Mouse (Mus musculus) kidney, adult 11 months (tissue): ENCODE data around the gene Dbil5.
"Not testable (repeated sequence)": the region's sequence is repeated elsewhere in the genome, so short reads cannot be mapped to it uniquely, and the experiment has no call there.

Source experiments
- DNase-seq: peaks from one replicate; pipeline ENCODE4 v3.0.0; 2022

Dbil5 gene

GRCm38 (mm10) chr11:76217390-76217800, at the start of gene Dbil5, which contains the start of gene Gemin4:
Gene Dbil5, plus strand, starts transcription at chr11:76217608.
Gene Gemin4, minus strand, starts transcription at chr11:76217664.
- DNase-seq, result peak; percentile 96

DNA sequence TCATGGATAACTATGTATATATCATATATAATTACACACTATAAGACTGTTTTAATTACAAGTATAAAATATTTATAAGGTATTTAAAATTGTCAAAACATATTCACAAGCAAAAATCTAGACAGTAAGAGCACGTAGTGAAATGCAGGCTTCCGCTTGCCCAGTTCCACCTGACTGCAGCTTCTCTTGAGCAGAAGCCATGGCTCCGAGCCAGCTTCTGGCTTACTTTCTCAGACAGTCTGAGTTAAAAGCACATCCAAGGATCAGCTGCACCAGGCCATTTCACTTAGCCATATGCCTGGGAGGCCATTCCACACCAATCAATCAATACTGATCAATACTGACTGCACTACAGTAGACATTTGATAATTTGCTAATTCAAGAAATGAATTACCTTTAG, 48.4 kb upstream of the Dbil5 start:
- peak; percentile 62 for DNase-seq

GRCm38 (mm10) chr11:76170207-76170606, 47.2 kb upstream of the Dbil5 start:
- no peak for DNase-seq

- DNase-seq, result peak; percentile 45
Observed at GRCm38 (mm10) chr11:76178726-76179494, 38.5 kb upstream of the Dbil5 start.

DNA sequence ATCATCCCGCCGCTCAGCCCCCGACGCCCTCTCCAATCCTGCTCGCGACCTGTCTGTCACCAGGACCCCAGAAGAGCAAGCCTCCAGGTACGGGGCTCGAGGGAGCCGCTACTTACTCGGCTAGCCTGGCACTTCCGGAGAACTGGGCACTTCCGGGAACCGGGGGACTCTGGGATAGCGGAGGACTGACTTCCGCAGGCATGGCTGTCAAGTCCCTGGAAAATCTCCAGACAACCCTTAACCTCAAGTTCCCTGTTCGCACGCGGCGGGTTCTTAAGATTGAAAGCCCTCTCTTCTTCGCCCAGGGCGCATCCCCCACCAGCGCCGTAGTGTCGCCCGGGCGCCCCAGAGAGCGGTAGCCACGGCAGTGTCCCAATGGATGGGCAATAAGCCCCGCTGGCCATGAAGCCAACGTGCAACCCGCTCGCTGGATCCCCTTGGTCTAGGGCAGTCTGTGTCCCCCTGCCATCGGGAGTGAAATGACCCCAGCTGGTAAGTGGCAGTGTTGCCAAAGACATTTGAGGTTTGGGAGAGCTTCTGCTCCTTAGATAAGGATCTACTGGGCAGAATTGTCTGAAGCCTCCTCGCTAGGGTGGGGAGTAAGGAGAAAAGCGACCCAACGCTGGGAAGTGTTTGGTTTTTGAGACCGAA, 37.8 kb upstream of the Dbil5 start, which contains the start of the genes Vps53 and Fam57a:
Gene Vps53, minus strand, starts transcription at position 153 of the 651 bp plus-strand sequence.
Gene Fam57a, plus strand, starts transcription at position 177 of the 651 bp plus-strand sequence.
- DNase-seq, result peak; percentile 92

- no peak for DNase-seq
Observed at GRCm38 (mm10) chr11:76180146-76180540, 37.3 kb upstream of the Dbil5 start.

GRCm38 (mm10) chr11:76183745-76184144, 33.7 kb upstream of the Dbil5 start:
- no peak for DNase-seq

DNA sequence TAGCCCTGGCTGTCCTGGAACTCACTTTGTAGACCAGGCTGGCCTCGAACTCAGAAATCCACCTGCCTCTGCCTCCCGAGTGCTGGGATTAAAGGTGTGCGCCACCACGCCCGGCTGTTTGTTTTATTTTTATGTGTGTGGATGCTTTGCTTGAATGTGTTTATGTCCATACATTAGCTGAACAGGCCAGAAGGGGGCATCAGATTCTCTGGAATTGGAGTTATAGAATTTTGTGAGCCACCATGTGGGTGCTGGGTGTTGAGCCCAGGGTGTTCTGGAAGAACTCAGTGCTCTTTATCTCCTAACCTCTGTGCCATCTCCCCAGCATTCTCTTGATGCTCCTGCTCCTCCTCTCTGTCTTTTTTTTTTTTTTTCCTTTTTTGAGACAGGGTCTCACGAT, 30.5 kb upstream of the Dbil5 start:
- DNase-seq, result no peak

DNA sequence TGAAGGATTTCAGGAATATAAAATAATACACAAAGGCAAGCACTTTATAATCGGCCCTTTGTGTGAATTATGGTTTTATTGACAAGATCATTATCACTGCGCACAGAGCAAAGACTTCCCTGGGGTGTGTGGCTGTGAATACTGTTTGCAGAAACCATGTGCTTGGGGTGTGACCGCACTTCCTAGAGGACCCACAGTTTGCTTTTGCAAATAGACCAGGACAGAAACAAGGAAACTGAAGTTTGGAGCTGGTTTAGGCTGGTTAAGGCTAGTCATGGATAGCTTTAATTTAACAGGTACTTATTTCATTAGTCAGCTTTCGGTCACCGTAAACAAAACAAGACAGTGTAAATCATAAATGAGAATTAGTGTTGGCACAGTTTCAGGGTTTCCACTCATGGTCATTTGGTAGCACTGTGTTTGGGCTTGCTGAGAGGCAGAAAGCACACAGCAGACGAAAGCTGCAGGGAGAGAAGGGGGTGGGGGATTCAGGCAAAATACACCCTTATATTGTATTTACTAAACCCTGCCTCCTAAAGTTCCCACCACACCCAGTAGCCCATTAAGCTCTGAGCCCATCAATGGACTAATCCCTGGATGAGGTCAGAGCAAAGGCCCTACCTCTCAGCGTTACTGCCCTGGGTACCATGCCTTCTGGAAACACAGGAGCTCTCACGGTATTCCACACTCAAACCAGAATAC, 21.0 kb upstream of the Dbil5 start:
- no peak for DNase-seq

DNA sequence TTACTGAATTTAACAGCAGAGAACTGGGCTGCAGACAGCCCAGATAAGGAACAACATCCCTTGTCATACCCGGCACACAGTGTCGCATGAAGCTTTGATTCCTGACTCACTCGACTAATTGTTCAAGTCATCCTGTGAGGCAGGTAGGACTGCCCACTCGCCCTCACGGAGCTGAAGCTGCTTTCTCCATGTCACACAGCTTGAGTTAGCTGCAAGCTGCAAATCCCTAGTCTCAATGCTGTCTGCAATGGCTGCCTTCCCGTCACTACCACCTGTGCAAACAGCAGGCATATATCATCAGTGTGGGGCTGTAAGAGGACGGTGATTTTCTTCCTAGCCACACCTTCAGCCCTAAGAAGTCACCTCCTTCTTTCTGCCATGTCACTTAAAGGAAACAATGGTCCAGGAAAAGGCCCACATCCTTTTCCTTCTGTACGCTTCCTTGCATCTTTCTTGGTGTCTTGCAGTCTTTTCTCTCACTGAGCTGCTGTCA, 20.4 kb upstream of the Dbil5 start:
- DNase-seq, result no peak

- DNase-seq, result peak; percentile 82
Observed at GRCm38 (mm10) chr11:76201761-76202674, 15.4 kb upstream of the Dbil5 start.

GRCm38 (mm10) chr11:76206793-76207192, 10.6 kb upstream of the Dbil5 start:
- no peak for DNase-seq

GRCm38 (mm10) chr11:76210228-76210985, 7.0 kb upstream of the Dbil5 start:
- DNase-seq, result no peak

DNA sequence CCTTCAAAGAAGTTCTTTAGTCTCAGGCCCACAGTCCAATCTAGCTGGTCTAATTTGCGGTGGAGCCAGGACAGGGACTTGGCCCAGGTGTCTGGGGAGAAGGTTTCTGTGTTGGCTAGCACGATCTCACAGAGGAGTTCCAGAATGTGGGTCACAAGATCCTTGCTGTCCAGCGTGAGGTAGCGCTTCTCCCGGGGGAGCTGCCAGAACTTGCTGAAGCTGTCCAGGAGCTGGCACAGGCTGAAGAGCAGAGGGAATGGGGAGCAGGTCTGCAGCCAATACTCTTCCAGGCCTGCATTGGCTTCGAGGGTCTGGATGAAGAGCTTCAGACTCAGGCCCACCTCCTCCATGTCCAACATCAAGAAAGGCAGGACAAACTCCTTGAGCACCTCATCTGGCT, 5.8 kb upstream of the Dbil5 start:
- DNase-seq, result not testable (repeated sequence)

- DNase-seq, result no peak
Observed at GRCm38 (mm10) chr11:76213841-76214240, 3.6 kb upstream of the Dbil5 start.

DNA sequence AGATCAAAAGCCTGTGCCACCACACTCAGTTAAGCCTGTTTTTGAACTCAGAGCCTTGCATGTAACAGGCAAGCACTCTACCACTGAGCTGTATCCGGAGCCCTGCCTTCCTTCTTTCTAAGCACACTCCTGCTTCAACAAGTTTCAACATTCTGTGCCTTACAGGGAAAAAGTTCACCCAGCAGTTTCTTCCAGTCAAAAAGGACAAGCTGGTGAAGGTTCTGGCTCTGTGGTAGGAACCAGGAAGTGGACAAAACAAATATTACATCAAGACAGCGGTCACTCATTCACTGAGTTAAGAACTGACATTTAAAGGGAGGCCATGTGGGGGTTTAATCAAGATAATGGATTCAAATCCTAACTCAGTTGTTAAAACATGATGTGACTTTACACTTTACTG, 2.4 kb upstream of the Dbil5 start:
- no peak for DNase-seq

DNA sequence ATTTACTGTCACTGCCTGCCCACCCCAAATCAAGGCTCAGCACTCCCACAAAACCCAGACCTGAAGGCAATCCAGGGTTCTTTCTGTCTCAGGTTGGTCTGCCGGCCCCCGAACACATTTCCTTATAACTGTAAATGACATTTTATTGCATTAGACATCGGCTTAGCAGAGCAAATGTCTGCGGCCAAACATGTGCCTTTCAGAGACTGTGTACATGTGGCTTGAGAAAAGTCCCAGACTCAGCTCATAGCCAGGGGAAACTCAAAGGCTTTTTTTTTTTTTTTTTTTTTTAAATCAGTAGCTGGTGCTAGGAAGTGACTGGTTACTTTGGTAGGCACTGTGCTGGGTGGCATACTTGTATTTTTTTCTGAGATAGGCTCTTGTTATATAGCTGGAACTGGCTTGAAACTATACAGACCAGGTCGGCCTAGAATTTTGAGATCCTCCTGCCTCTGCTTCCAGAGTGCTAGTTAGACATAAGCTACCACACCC, 1.3 kb upstream of the Dbil5 start:
- DNase-seq, result no peak

GRCm38 (mm10) chr11:76216681-76217389, 573 bp upstream of the Dbil5 start:
- DNase-seq, result peak; percentile 43

GRCm38 (mm10) chr11:76224631-76225030, 7.2 kb downstream of the Dbil5 start:
- no peak for DNase-seq

DNA sequence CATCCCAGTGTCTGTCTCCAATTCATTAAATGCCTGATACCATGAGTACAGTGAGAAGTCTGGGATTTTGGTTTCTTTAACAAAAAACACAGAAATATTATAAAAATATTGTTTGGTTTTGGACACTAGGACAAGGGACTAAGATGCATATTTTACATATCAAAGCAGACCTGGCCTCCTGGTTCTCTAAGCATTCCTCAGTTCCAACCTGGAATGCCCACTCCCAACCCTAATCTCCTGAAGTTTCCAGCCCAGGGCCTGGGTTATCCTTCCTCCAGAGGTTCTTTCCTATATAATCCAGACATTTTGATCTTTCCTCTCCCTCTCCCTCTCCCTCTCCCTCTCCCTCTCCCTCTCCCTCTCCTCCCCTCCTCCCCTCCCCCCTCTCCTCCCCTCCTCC, 7.6 kb downstream of the Dbil5 start:
- no peak for DNase-seq

DNA sequence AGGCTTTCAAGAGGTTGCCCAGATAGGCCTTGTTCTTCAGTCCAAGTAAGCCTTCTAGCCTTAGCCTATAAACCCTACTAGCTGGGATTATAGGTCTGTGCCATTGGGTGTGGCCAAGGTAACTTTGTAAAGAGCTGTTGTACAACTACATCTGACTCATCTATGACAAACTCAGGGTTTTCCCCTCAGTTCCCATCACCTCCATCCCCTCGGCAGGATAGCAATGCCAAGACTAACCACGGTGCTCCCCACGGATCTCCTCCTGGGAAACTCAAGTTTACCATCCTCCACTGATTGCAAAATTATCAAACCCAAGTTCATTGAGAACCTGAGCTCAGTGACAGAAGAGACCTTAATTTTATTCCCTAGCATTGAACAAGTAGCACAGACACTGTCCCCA, 18.7 kb downstream of the Dbil5 start:
- no peak for DNase-seq
